Mouse (Mus musculus): Measurements from ENCODE around the gene Malrd1.

GRCm38 (mm10) chr2:16173355-16173754 is 647.1 kb downstream of the Malrd1 start:
- TF ChIP-seq CTCF (IDR thresholded peaks at IDR 0.05; ENCODE audit: low read depth, low read length) = no peak
- no peak for TF ChIP-seq GATA1 (IDR thresholded peaks at IDR 0.05; ENCODE audit: borderline replicate concordance, low read length)

All from G1E (cell line).